Mouse (Mus musculus): ENCODE data around the gene Allc.

Gene Allc

GRCm38 (mm10) chr12:28582423-28582822 lies at the start of gene Allc:
Gene Allc, minus strand, starts transcription at chr12:28582523.
- no peak for DNase-seq (ENCODE audit: extremely low spot score)

- DNase-seq (ENCODE audit: extremely low spot score): peak; percentile 14
Observed at GRCm38 (mm10) chr12:28628436-28628835, 46.1 kb upstream of the Allc start.

- DNase-seq (ENCODE audit: extremely low spot score): no peak
Observed at GRCm38 (mm10) chr12:28627092-28627491, 44.8 kb upstream of the Allc start.

DNA sequence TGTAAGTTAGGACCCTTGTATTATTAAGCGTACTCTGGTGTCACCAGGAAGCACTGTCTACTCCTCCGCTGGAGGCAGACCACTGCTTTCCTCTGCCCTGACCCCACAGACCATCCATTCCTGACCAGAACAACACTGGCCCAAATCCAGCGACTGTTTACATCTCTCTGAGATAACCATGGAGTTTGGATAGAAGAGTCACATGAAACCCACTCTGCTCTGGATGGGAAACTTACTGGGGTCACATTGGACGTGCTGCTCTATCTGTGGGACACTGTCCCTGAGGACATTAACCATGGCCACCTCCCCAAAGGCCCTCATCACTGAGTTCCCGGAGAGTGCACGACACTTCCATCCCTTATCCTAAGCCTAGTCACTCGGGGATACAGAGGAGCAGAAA lies 43.1 kb upstream of the Allc start:
- no peak for DNase-seq (ENCODE audit: extremely low spot score)

DNA sequence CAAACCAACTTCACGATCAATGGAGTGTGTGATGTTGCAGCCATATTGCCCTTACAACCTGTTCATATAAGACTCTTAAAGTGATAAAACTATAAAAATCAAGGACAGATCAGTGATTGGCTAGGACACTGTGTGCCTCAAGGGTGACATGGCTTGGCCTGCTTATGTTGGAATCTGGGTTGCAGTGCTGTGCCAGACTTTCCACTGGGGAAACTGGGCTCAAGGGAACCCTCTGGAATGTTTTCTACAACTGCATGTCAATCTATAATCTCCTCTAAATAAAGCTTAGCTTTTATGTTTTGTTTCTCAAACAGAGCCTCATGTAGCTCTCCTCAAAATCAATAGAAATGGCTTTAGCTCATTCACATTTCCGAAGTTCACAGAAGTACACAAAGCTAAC lies 41.9 kb upstream of the Allc start:
- DNase-seq (ENCODE audit: extremely low spot score): no peak

- DNase-seq (ENCODE audit: extremely low spot score): no peak
Observed at GRCm38 (mm10) chr12:28623195-28623594, 40.9 kb upstream of the Allc start, which contains the start of gene Colec11. Gene Colec11, minus strand, starts transcription at chr12:28623377.

DNA sequence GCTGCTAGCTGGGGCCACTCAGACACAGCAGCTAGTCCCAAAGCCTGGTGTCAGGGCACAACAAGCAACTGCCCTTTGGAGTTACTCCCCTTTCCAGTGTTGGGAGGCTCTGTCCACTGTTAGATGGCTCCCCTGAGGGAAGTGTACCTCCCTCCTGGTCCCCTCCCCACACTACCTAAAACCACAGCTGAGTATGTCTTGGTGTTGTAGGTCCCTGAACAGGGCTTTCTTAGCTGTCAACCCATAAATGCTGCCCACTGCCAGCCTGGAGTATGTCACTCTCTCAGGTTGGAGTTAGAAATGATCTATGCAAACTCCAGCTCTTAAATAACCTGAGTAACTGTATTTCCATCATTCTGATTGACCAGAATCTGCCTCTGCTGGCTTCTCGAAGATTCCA lies 40.3 kb upstream of the Allc start:
- no peak for DNase-seq (ENCODE audit: extremely low spot score)

- DNase-seq (ENCODE audit: extremely low spot score): no peak
Observed at GRCm38 (mm10) chr12:28622167-28622532, 39.8 kb upstream of the Allc start.

DNA sequence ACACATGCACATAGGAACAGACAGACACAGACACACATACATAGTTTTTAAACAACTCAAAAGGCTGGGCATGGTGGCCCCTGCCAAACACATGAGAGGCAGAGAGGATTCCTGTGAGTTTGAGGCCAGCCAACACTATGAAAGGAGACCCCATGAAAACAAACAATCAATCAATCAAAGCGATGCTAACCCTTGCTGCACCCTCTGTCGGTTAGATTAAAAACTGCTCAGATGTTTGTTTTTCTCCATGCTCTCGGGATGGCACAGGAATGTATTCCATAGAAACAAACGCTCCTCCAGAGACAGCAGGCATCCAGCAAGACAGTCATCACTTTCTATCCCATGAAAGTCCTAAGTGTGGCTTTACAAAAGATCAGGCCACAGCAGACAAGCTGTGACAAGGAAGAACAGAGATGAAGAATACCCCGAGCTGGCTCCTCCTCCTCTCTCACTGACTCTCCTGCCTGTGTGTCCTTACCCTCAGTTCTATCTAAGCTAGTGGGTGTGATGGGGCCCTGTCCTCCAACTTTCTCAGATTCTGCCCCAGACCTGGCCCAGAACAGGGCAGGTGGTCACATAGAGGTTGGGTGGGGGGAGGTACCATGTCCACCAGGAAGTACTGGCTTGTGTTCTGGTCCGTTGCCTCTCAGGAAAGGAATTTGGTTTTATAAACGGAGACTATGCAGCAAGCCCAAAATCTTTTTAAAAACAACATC lies 39.3 kb upstream of the Allc start:
- no peak for DNase-seq (ENCODE audit: extremely low spot score)

DNA sequence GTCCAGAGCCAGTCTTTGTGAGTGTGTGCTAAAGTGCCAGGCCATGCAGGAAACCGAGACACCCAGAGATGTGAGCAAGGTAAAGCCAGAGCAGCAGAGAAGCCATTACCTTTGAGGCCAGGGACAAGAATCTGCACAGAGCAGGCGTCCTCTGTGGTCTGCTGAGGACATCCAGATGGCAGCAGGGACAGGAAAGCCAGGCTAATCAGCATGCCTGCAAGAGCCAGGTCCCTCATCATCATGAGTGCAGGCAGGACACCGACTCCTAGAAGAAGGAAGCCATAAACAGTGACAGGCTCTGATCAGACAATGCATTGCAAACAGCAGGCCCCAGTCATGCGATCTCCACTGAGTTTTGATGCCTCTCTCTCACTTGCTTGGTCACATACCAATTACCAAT lies 35.0 kb upstream of the Allc start:
- DNase-seq (ENCODE audit: extremely low spot score): no peak

- no peak for DNase-seq (ENCODE audit: extremely low spot score)
Observed at GRCm38 (mm10) chr12:28614401-28614800, 32.1 kb upstream of the Allc start.

GRCm38 (mm10) chr12:28612391-28612790 lies 30.1 kb upstream of the Allc start:
- no peak for DNase-seq (ENCODE audit: extremely low spot score)

GRCm38 (mm10) chr12:28607546-28608305 lies 25.4 kb upstream of the Allc start:
- no peak for DNase-seq (ENCODE audit: extremely low spot score)

DNA sequence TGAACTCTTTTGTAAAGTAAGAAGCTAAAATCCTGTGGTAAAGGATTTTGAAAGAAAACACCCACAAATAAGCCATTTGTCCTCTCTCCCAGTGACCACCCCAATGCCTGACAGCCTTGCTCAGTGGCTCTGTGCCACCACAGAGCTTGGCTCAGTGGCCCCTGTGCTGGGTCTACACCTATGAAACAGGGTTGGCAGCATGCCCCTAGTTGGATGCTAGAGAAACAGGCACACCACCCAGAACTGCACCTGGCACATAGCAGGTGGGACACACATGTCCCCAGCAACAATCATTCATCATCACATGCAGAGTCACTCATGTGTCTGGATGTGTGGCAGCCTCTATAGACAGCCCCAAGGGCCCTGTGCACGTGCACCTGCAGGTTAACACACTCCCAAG lies 21.2 kb upstream of the Allc start:
- no peak for DNase-seq (ENCODE audit: extremely low spot score)

- no peak for DNase-seq (ENCODE audit: extremely low spot score)
Observed at GRCm38 (mm10) chr12:28602259-28602658, 19.9 kb upstream of the Allc start.

GRCm38 (mm10) chr12:28598526-28598991 lies 16.2 kb upstream of the Allc start:
- DNase-seq (ENCODE audit: extremely low spot score): no peak

DNA sequence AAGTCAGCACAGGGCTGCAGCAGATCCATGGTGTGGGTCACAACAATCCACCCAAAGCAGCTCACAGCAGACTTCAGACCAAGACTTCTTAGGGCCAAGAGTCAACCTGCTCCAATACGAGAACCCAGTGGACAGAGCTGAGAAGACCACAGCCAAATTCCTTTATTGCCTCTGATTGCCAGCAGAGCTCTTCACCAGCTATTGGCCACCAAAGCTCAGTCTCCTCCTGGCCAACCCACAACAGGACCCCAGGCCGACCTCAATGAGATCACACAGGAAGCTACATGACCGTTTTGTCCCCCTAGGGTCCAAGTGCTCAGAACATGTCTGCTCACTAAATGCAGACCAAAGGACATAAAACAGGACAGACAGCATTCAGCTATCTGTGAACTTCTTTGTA lies 15.8 kb upstream of the Allc start:
- DNase-seq (ENCODE audit: extremely low spot score): no peak

DNA sequence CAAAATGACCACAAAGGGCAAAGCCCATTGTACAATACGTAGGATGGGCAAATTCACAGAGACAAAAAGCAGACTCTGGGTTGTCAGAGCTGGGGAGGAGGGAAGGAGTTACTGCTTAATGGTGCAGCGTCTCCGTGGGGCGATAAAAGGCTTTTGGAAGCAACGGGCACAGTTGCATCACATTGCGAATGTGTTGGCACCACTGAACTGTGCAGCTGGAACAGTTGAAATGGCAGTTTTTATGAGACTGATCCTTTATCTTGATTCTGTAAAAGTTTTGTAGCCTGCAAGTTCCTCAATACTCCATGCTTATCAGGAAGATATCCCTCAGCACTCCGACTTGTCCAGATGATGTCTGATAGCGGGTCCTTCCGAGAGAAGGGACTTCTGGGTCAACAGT lies 15.4 kb upstream of the Allc start:
- DNase-seq (ENCODE audit: extremely low spot score): no peak

- no peak for DNase-seq (ENCODE audit: extremely low spot score)
Observed at GRCm38 (mm10) chr12:28596851-28597250, 14.5 kb upstream of the Allc start.

GRCm38 (mm10) chr12:28590428-28590827 lies 8.1 kb upstream of the Allc start:
- DNase-seq (ENCODE audit: extremely low spot score): no peak

DNA sequence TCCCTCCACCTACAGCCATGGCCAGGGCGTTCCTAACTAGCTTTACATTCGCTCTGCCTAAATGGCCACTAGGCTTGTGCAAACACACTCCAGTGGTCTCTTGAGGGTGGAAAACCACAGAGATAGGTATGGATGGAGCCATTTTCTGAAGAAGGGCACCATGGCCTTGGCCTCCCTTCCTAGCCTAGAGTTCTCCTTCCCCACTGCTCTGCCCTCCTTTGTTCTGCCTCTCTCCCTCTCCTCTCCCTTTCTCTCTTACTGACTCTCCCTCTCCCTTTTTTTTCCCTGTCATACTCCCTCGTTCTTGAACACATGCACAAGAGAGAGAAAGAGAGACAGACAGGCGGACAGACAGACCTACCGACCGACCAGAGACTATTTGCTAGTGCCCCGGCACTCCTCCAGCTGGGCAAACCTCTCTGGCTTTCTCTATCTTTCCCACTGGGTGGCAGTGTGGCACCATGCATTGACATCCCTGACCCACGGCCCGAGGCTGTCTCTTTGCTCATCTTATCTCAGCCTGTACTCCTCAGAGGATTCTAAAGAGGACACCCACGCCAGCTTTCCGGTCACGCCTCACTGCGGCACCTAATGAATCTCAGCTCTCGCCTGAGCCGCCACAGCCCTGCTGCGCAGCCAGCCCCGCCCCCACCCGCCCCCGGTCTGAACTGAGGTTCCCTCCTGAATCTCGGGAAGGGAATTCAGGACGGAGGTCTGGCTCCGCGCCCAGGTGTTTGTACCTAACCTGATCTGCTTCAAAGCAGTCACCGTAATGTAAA lies 7.0 kb upstream of the Allc start:
- DNase-seq (ENCODE audit: extremely low spot score): peak; percentile 86

- no peak for DNase-seq (ENCODE audit: extremely low spot score)
Observed at GRCm38 (mm10) chr12:28587949-28588348, 5.6 kb upstream of the Allc start.

- DNase-seq (ENCODE audit: extremely low spot score): no peak
Observed at GRCm38 (mm10) chr12:28584036-28584435, 1.7 kb upstream of the Allc start.
